8 mouse cellular contexts compared by ENCODE assay signal in genomic region chr14:20576179-20576578, GRCm38 (mm10). TPM values are rescaled to one million over a fixed set of nuclear protein-coding genes. Genes with fewer than 3 reads are reported as not detected.
DNase-seq lines count a peak whose midpoint lies in the region; ATAC-seq and TF ChIP-seq lines count a peak whose summit lies in the region.
"Had no signal": no experiment of that assay in that cellular context is flagged by ENCODE, and none has a peak within 500 bp of the region (broad histone marks: within the 10 kb centered on the region; RNA-seq: fewer than 3 reads in every experiment).

No protein-coding gene starts in this region.

- peak; percentile 23; the same call in 1 of the 2 replicates for ATAC-seq in forebrain, embryonic 14.5 days
- peak; percentile 84 for ATAC-seq in heart, postnatal 0 days (ENCODE audit: insufficient read depth, low read depth)
- ATAC-seq in megakaryocyte progenitor cell, adult 5-6 weeks (replicated peaks; ENCODE audit: poor library complexity), result peak; percentile 88

- no peak overlapping the region for H3K4me3 ChIP-seq in forebrain, embryonic 14.5 days (ENCODE audit: low read depth, low read length)
- no peak overlapping the region for H3K4me3 ChIP-seq in heart, postnatal 0 days (ENCODE audit: low read depth, low read length)
- H3K4me3 ChIP-seq: myocyte had no signal

- 61% methylated on average over 7 of the region's 7 CpGs for WGBS in forebrain, embryonic 14.5 days
- WGBS in heart, postnatal 0 days, result 33% methylated on average over 7 of the region's 7 CpGs

- H3K4me2 ChIP-seq in forebrain, embryonic 14.5 days (ENCODE audit: low read length), result no peak overlapping the region
- no peak overlapping the region for H3K4me2 ChIP-seq in heart, postnatal 0 days (ENCODE audit: low read depth, low read length)

- H3K9ac ChIP-seq in forebrain, embryonic 14.5 days (ENCODE audit: low read length), result no peak overlapping the region
- H3K9ac ChIP-seq in heart, postnatal 0 days (replicated peaks; ENCODE audit: low read depth, low read length), result no peak overlapping the region

- TF ChIP-seq EP300 in heart, postnatal 0 days (IDR thresholded peaks at IDR 0.05; ENCODE audit: low read depth), result no peak

- no peaks in the 10 kb centered on the region for H3K27me3 ChIP-seq in forebrain, embryonic 14.5 days (replicated peaks; ENCODE audit: control insufficient read depth, insufficient read depth, low read length)
- H3K27me3 ChIP-seq in heart, postnatal 0 days (ENCODE audit: control insufficient read depth, insufficient read depth, low read length), result no peaks in the 10 kb centered on the region

- H3K36me3 ChIP-seq in forebrain, embryonic 14.5 days (ENCODE audit: control insufficient read depth, insufficient read depth, low read length), result peaks cover 25% of the 10 kb centered on the region
- peaks cover 24% of the 10 kb centered on the region for H3K36me3 ChIP-seq in heart, postnatal 0 days (replicated peaks; ENCODE audit: control insufficient read depth, insufficient read depth, low read length)

- H3K27ac ChIP-seq in forebrain, embryonic 14.5 days (ENCODE audit: low read depth, low read length), result no peak overlapping the region
- peak overlapping the region; percentile 79 for H3K27ac ChIP-seq in heart, postnatal 0 days (ENCODE audit: low read depth)

- peak; percentile 62 for DNase-seq in MEL-GATA-1-ER (ENCODE audit: extremely low read depth, low read depth)
- peak; percentile 86 for DNase-seq in brain, adult 2 months (ENCODE audit: low read depth, low spot score)
- DNase-seq in forebrain, embryonic 14.5 days (ENCODE audit: low spot score), result peak; percentile 83
- peak; percentile 89 for DNase-seq in heart, postnatal 0 days (ENCODE audit: low spot score)
- DNase-seq in layer of hippocampus, adult 9-11 months, result peak; percentile 64
- DNase-seq in right cerebral cortex, postnatal 36 days (ENCODE audit: low spot score in 2 of 2), result peak; percentile 52 to 63

- peak; percentile 80 for TF ChIP-seq CTCF in heart, postnatal 0 days (IDR thresholded peaks at IDR 0.05; ENCODE audit: low read depth)

- no peaks in the 10 kb centered on the region for H3K9me3 ChIP-seq in forebrain, embryonic 14.5 days (replicated peaks; ENCODE audit: control insufficient read depth, low read length)
- no peaks in the 10 kb centered on the region for H3K9me3 ChIP-seq in heart, postnatal 0 days (replicated peaks; ENCODE audit: control insufficient read depth, low read length)

- no peaks in the 10 kb centered on the region for H3K4me1 ChIP-seq in forebrain, embryonic 14.5 days (ENCODE audit: control insufficient read depth, insufficient read depth, low read length)
- H3K4me1 ChIP-seq in heart, postnatal 0 days (ENCODE audit: control insufficient read depth, insufficient read depth), result no peaks in the 10 kb centered on the region

RNA-seq across cellular contexts. Expression of gene Ppp3cb, which starts 29.8 kb away (rescaled TPM):
- 83.5 and 90.2 TPM in 2 replicates for polyA plus RNA-seq in forebrain, embryonic 14.5 days (2014; fragmentation: Nextera tagmentation; extraction: Ambion mirVana)
- 22.7 and 27.1 TPM in 2 replicates for total RNA-seq in heart, postnatal 0 days (2014; rRNA removed; ENCODE audit: low replicate concordance)
- 23.2 and 25.5 TPM in 2 replicates for polyA plus RNA-seq in heart, postnatal 0 days (2015; fragmentation: Nextera tagmentation; extraction: Ambion mirVana)
- 166 and 169 TPM in 2 replicates for total RNA-seq in megakaryocyte progenitor cell, adult 5-6 weeks (2015)
- 56.9 and 68.0 TPM in 2 replicates for total RNA-seq in megakaryocyte progenitor cell, adult 5-6 weeks (2017)

Comparison
In these comparisons a context has a peak if more than half of its experiments do, and no peak if none do; other contexts are left out.
1. ATAC-seq: peak in every context shown above with its lines; median percentile 88 in megakaryocyte progenitor cell, adult 5-6 weeks; 84 in heart, postnatal 0 days; 23 in forebrain, embryonic 14.5 days.